Mouse (Mus musculus) stomach, embryonic 16.5 days (tissue): ENCODE data around the gene Olfr44. TPM values are rescaled to one million over a fixed set of nuclear protein-coding genes. Genes with fewer than 3 reads are reported as not detected.

Experiments used
- polyA plus RNA-seq: library from polyadenylated mRNA; unstranded; fragments of >200 nt; fragmentation: Nextera tagmentation; extraction: Ambion mirVana; gene quantifications from 2 replicates; pipeline ENCODE4 v1.2.1, GENCODE M21; 2015

The Olfr44 gene
- polyA plus RNA-seq, 1 experiment from 2014 or later, result not detected

Other genes starting within 250 kb of the Olfr44 start
- not detected in 2 replicates for gene Olfr1537, start 244.0 kb downstream of the Olfr44 start, polyA plus RNA-seq
- not detected in 2 replicates for gene Olfr945, start 217.2 kb downstream of the Olfr44 start, polyA plus RNA-seq
- gene Olfr948, start 167.9 kb downstream of the Olfr44 start, polyA plus RNA-seq, result not detected in 2 replicates
- gene Olfr951, start 106.6 kb downstream of the Olfr44 start, polyA plus RNA-seq, result not detected in 2 replicates
- gene Olfr952, start 66.8 kb downstream of the Olfr44 start, polyA plus RNA-seq, result not detected in 2 replicates
- not detected in 2 replicates for gene Olfr954, start 37.3 kb downstream of the Olfr44 start, polyA plus RNA-seq
- gene Olfr955, start 22.1 kb downstream of the Olfr44 start, polyA plus RNA-seq, result not detected in 2 replicates
- not detected in 2 replicates for gene Olfr957, start 21.8 kb upstream of the Olfr44 start, polyA plus RNA-seq
- not detected in 2 replicates for gene Olfr958, start 60.1 kb upstream of the Olfr44 start, polyA plus RNA-seq
- gene Olfr959, start 81.6 kb upstream of the Olfr44 start, polyA plus RNA-seq, result not detected in 2 replicates
- 30.5 and 40.5 TPM in 2 replicates for gene AW551984, start 110.4 kb upstream of the Olfr44 start, polyA plus RNA-seq
- not detected in 2 replicates for gene Olfr148, start 116.7 kb upstream of the Olfr44 start, polyA plus RNA-seq
- gene Olfr960, start 127.4 kb upstream of the Olfr44 start, polyA plus RNA-seq, result not detected in 2 replicates
- not detected in 2 replicates for gene Olfr961, start 151.1 kb upstream of the Olfr44 start, polyA plus RNA-seq
- gene Olfr963, start 173.2 kb upstream of the Olfr44 start, polyA plus RNA-seq, result not detected in 2 replicates
- gene Olfr149, start 213.1 kb upstream of the Olfr44 start, polyA plus RNA-seq, result not detected in 2 replicates
- not detected in 2 replicates for gene Olfr965, start 217.4 kb upstream of the Olfr44 start, polyA plus RNA-seq
- not detected in 2 replicates for gene Olfr150, start 237.0 kb upstream of the Olfr44 start, polyA plus RNA-seq